Mouse (Mus musculus): ENCODE measurements at regions not wholly inside any gene's neighbourhood (a gene's known extent, or its start where the extent isn't known, plus 50 kb on each side); places are given as distances from the start of the nearest gene placed in this dataset.

- TF ChIP-seq POLR2A (IDR thresholded peaks at IDR 0.05; ENCODE audit: control insufficient read depth, extremely low read depth, insufficient read depth, low read length, poor library complexity) (no peak), CTCF (IDR thresholded peaks at IDR 0.05; ENCODE audit: borderline replicate concordance, control insufficient read depth, extremely low read depth, insufficient read depth, low read length, poor library complexity) (no peak)
These were observed 110.5 kb upstream of the Dio3 start for GRCm38 (mm10) chr12:110168407-110168806.

Measured in thymus, adult 2 months (tissue).